Mouse (Mus musculus) MN1 (cell line): ENCODE data around the gene Gm17334.
A peak's percentile ranks its signal among the peaks of the same experiment; 100 is the strongest.

ENCODE experiments used
- DNase-seq: peaks from one replicate; pipeline ENCODE4 v3.0.0-alpha.2; 2016; ENCODE audit warnings: low spot score

Gm17334 gene

GRCm38 (mm10) chr11:53796409-53797151, 23.6 kb upstream of the Gm17334 start:
- peak; percentile 94 for DNase-seq

- peak; percentile 69 for DNase-seq
Measured at GRCm38 (mm10) chr11:53795813-53796212, 22.8 kb upstream of the Gm17334 start.

GRCm38 (mm10) chr11:53794671-53795557, 21.9 kb upstream of the Gm17334 start:
- DNase-seq, result peak; percentile 92

DNA sequence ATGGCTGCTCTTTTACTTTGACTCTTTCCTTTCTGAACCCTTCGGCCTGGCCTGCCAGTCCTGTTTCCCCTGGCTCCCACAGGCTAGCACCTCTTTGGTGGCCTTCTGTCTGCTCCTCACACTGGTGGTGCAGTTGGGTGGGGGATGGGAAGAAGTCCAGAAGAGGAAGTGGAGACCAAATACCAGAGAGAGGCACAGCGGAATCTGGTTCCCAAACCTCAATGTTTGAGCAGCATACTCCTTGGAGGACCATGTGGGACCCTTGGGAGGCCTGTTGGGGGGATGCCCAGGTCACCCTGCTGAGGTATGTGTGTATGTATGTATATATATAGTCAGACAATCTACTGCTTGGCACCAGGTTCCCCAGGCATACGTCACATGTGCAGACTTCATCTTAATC, 21.0 kb upstream of the Gm17334 start:
- peak; percentile 37 for DNase-seq

GRCm38 (mm10) chr11:53792986-53793385, 20.0 kb upstream of the Gm17334 start:
- DNase-seq, result peak; percentile 47

- peak; percentile 72 for DNase-seq
Measured at GRCm38 (mm10) chr11:53789277-53789676, 16.3 kb upstream of the Gm17334 start.

DNA sequence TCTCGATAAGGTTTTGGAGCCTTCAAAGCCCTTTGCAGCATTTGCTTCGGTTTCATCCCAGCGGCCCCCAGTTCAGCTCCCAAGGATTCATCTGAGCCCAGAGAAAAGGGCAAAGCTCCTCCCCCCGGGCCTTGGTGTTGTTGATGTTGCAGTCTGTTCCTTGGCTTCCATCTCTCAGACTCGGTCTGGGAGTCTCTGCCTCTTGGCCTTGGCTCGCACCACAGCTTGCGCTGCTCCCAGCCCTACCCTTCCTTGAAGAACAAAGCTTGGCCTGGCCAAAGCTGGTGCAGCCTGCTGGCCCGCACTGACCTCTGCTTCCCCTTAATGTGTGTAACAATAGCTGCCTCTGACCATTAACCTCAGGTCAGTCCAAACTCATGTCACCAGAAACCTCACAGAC, 15.2 kb upstream of the Gm17334 start:
- DNase-seq, result no peak

- DNase-seq, result no peak
Measured at GRCm38 (mm10) chr11:53786058-53787031, 13.4 kb upstream of the Gm17334 start.

DNA sequence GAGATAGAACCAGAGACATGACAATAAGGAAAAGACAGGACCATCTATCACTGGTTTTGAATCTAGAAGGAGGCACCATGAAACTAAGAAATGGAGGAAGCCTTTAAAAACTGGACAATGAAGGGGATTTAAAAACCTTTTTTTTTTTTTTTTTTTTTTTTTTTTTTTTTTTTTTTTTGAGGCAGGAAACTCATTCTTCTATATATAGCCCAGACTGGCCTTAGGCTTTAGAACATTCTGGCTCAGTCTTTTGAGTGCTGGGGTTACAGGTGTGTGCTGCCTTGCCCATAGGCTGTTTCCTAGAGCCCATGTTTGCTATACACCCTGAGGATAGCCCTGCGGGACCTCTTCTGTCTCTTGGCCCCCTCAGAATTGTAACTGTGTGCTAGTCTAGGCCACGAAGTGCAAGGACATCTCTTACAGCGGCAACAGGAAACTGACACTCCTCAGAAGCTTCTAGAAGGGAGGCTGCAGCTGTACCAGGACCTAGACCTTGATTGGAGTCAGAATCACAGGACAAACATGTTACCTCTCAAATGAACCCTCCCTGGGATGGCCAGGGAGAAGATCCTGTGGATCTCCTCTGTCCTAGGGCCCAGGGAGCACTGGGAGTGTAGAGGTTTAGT, 12.4 kb upstream of the Gm17334 start:
- DNase-seq, result no peak

DNA sequence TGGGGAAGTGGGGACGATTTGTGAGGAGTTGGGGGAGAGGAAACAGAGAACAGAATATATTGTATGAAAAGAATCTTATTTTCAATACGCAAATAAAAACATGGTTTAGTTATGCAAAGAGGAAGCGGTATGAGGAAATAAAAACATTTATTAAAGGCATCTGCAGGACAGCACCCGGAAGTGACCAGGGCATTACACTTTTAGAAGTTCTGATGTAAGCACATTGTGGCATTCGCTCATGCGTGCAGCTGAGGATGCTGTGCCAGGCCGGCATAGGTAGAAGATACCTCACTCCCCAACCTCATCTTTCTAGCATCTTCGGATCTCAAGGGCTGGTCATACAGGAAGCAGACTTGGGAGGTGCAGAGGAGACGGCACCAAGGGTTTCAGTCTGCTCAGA, 10.3 kb upstream of the Gm17334 start:
- DNase-seq, result no peak

DNA sequence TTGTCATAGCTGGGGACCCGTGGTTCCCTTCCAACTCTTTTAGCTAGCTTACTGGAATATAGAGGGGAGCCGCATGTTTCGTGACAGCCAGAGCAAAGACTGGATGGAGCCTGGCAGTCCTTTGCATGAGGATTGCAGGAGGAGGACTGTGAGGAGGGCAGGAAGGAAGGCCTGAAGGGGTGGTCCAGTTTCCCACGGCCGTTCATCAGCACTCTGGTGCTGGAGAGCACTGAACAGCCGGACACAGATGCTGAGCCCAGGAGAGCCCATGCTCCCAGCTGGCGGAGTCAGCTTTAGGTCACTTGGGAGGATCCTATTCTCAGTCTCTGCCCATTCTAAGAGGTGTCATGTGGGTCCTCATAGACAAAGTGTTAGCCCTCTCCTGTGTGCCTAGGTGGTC, 9.0 kb upstream of the Gm17334 start:
- DNase-seq, result no peak

GRCm38 (mm10) chr11:53781201-53781775, 8.3 kb upstream of the Gm17334 start:
- DNase-seq, result no peak

GRCm38 (mm10) chr11:53780262-53780661, 7.3 kb upstream of the Gm17334 start:
- DNase-seq, result no peak

- no peak for DNase-seq
Measured at GRCm38 (mm10) chr11:53779808-53780207, 6.8 kb upstream of the Gm17334 start.

GRCm38 (mm10) chr11:53778455-53778854, 5.5 kb upstream of the Gm17334 start:
- DNase-seq, result no peak

DNA sequence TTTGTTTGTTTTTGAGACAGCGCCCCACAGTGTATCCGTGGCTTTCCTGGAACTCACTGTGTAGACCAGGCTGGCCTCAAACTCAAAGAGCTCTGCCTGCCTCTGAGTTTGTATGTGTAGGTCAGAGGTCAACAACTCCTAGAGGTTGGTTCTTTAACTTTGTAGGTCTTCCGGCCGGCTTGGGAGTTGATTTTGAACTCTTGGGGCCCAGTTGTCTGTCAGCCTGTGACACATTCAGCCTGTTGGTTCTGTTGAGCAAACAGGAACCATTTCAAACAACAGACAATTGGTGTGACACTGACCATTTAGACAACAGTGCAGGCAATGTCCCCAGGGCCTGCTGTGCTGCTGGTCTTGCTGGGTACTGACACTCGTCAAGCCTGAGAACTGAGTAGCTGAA, 4.7 kb upstream of the Gm17334 start:
- no peak for DNase-seq

DNA sequence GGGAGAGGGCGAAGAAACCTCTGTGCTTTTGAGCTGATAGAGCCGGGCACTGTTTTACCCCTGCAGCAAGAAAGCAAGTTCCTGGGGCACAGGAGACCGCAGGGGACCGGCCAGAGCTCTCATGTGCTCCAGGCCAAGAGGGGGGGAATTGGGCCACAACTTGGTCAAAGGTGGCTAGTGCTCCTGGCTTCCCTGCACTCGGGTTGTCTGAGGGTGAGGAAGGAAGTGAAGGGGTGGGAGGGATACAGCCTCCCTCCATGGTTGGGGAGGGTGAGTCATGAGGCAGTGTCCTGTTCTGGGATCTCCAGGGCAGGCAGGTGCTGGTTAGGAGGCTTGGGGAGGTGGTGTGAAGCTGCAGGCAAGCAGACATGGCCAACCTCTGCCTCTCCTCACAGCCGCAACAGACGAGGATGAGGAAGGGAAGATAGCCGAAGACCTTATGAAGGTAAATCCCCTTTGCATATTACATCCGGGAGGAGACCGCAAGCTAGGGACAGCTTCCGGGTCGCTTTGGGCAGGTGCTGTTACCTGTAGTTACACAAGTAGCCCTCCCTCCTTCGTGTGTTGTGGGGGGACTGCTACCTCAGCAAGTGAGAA, 1.8 kb upstream of the Gm17334 start:
- no peak for DNase-seq

- DNase-seq, result no peak
Measured at GRCm38 (mm10) chr11:53773641-53774360, 814 bp upstream of the Gm17334 start.

- DNase-seq, result no peak
Measured at GRCm38 (mm10) chr11:53772536-53772935, 451 bp downstream of the Gm17334 start.
